8 mouse cellular contexts compared by ENCODE assay signal in the genomic region with DNA sequence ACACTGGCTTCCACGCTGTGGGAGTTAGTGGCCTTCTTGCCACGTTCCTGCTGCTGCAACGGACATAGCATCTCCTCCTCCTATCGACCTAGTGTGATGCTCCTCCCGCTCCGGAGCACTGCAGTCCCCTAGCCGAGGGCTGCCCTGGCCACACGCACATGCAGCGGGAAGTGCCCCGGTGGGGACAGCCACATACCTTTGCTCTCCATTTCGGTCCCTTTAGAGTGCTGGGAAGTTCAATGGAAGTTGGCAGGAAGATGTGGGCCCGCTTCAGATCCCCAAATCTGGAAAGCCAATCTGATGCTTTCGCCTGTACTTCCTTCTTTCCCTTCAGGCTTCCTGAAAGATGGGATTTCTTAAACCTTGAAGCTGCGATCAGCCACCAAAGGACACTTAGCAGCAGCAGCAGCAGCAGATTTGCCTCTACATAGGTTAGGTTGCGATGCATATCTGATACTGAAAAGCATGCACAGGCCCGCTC. TPM values are rescaled to one million over a fixed set of nuclear protein-coding genes. Genes with fewer than 3 reads are reported as not detected.
DNase-seq lines count a peak whose midpoint lies in the region; ATAC-seq and TF ChIP-seq lines count a peak whose summit lies in the region.

A gene (minus strand): TSS at position 431 of the 481 bp plus-strand sequence.

- WGBS in forebrain, embryonic 16.5 days = under 1% methylated on average over 16 of the region's 16 CpGs
- WGBS in hindbrain, postnatal 0 days = under 1% methylated on average over 16 of the region's 16 CpGs
- WGBS in liver, embryonic 13.5 days (ENCODE audit: insufficient replicate concordance) = 3% methylated on average over 16 of the region's 16 CpGs

- H3K4me3 ChIP-seq in ES-Bruce4 (ENCODE audit: low read depth, low read length) = peak within 1 kb of the TSS; percentile 67
- peak within 1 kb of the TSS; percentile 64 for H3K4me3 ChIP-seq in forebrain, embryonic 16.5 days (replicated peaks; ENCODE audit: low read length)
- H3K4me3 ChIP-seq in hindbrain, postnatal 0 days (ENCODE audit: low read length) = peak within 1 kb of the TSS; percentile 57
- no peak within 1 kb of the TSS for H3K4me3 ChIP-seq in liver, embryonic 13.5 days (replicated peaks)

- no peak for TF ChIP-seq EP300 in ES-Bruce4 (IDR thresholded peaks at IDR 0.05; ENCODE audit: insufficient read depth, low read depth, low read length)

- DNase-seq in brain, adult 2 months (ENCODE audit: low read depth, low spot score) = peak; percentile 76
- DNase-seq in hindbrain, postnatal 0 days (ENCODE audit: low spot score) = no peak
- DNase-seq in liver, embryonic 13.5 days = no peak
- no peak for DNase-seq in thymus, postnatal 0 days (ENCODE audit: low spot score)
- DNase-seq in c-Kit-positive CD71-positive TER-119-positive erythroid progenitor cells, embryonic 14.5 days (ENCODE audit: low spot score) = no peak

- no peaks in the 10 kb centered on the region for H3K36me3 ChIP-seq in ES-Bruce4 (ENCODE audit: control insufficient read depth, insufficient read depth, low read length, poor library complexity, severe bottlenecking)
- no peaks in the 10 kb centered on the region for H3K36me3 ChIP-seq in forebrain, embryonic 16.5 days (ENCODE audit: control insufficient read depth, insufficient read depth)
- H3K36me3 ChIP-seq in hindbrain, postnatal 0 days (ENCODE audit: insufficient read depth, low read length) = no peaks in the 10 kb centered on the region
- H3K36me3 ChIP-seq in liver, embryonic 13.5 days = no peaks in the 10 kb centered on the region

- no peak for TF ChIP-seq POLR2A in ES-Bruce4 (IDR thresholded peaks at IDR 0.05; ENCODE audit: insufficient read depth, low read length)

- H3K4me1 ChIP-seq in ES-Bruce4 (ENCODE audit: control insufficient read depth, insufficient read depth, low read length) = no peaks in the 10 kb centered on the region
- peaks cover 9% of the 10 kb centered on the region; the same call in 1 of the 2 replicates for H3K4me1 ChIP-seq in forebrain, embryonic 16.5 days (replicated peaks; ENCODE audit: control insufficient read depth, insufficient read depth, low read length)
- no peaks in the 10 kb centered on the region for H3K4me1 ChIP-seq in hindbrain, postnatal 0 days (ENCODE audit: insufficient read depth, low read length)
- no peaks in the 10 kb centered on the region for H3K4me1 ChIP-seq in liver, embryonic 13.5 days (replicated peaks)

- peak within 1 kb of the TSS; percentile 7 for H3K9ac ChIP-seq in ES-Bruce4 (ENCODE audit: low read depth, poor library complexity, severe bottlenecking)
- peak within 1 kb of the TSS; percentile 68 for H3K9ac ChIP-seq in forebrain, embryonic 16.5 days (replicated peaks; ENCODE audit: low read depth, low read length)
- peak within 1 kb of the TSS; percentile 56 for H3K9ac ChIP-seq in hindbrain, postnatal 0 days (replicated peaks; ENCODE audit: low read length)
- no peak within 1 kb of the TSS for H3K9ac ChIP-seq in liver, embryonic 13.5 days

- TF ChIP-seq CTCF in ES-Bruce4 (IDR thresholded peaks at IDR 0.05; ENCODE audit: low read depth, low read length) = no peak
- no peak for TF ChIP-seq CTCF in hindbrain, postnatal 0 days (IDR thresholded peaks at IDR 0.05; ENCODE audit: low read depth)

- no peak within 1 kb of the TSS for H3K27ac ChIP-seq in ES-Bruce4 (ENCODE audit: insufficient read depth, low read length)
- H3K27ac ChIP-seq in forebrain, embryonic 16.5 days (ENCODE audit: low read length) = peak within 1 kb of the TSS; percentile 41; the same call in 1 of the 2 replicates
- H3K27ac ChIP-seq in hindbrain, postnatal 0 days = peak within 1 kb of the TSS; percentile 71
- no peak within 1 kb of the TSS for H3K27ac ChIP-seq in liver, embryonic 13.5 days

- no peaks in the 10 kb centered on the region; the same call in 1 of the 2 replicates for H3K27me3 ChIP-seq in ES-Bruce4 (ENCODE audit: control insufficient read depth, insufficient read depth, low read length, poor library complexity, severe bottlenecking)
- H3K27me3 ChIP-seq in forebrain, embryonic 16.5 days (replicated peaks; ENCODE audit: control insufficient read depth, insufficient read depth, low read length) = no peaks in the 10 kb centered on the region
- no peaks in the 10 kb centered on the region for H3K27me3 ChIP-seq in hindbrain, postnatal 0 days (ENCODE audit: insufficient read depth, low read length)
- peaks cover 10% of the 10 kb centered on the region for H3K27me3 ChIP-seq in liver, embryonic 13.5 days

- H3K4me2 ChIP-seq in forebrain, embryonic 16.5 days (ENCODE audit: low read length) = peak within 1 kb of the TSS; percentile 77
- peak within 1 kb of the TSS; percentile 84 for H3K4me2 ChIP-seq in hindbrain, postnatal 0 days (ENCODE audit: low read depth, low read length)
- H3K4me2 ChIP-seq in liver, embryonic 13.5 days = peak within 1 kb of the TSS; percentile 28

- no peaks in the 10 kb centered on the region for H3K9me3 ChIP-seq in ES-Bruce4 (replicated peaks; ENCODE audit: control insufficient read depth, insufficient read depth, low read length, poor library complexity, severe bottlenecking)
- H3K9me3 ChIP-seq in forebrain, embryonic 16.5 days (ENCODE audit: control insufficient read depth, low read length) = no peaks in the 10 kb centered on the region
- no peaks in the 10 kb centered on the region for H3K9me3 ChIP-seq in hindbrain, postnatal 0 days (ENCODE audit: low read length)
- H3K9me3 ChIP-seq in liver, embryonic 13.5 days (replicated peaks) = no peaks in the 10 kb centered on the region

- ATAC-seq in forebrain, embryonic 16.5 days = peak; percentile 45
- peak; percentile 36 for ATAC-seq in hindbrain, postnatal 0 days
- ATAC-seq in liver, embryonic 13.5 days (ENCODE audit: low read depth) = no peak
- no peak for ATAC-seq in erythroblast, adult 5-6 weeks (replicated peaks; ENCODE audit: low FRiP score, poor library complexity, severe bottlenecking)

RNA-seq across cellular contexts. Expression of the gene that starts here (rescaled TPM):
- polyA plus RNA-seq in ES-Bruce4 (2011; ENCODE audit: insufficient read depth, insufficient read length, low read depth, missing spikeins) = not detected in 2 replicates
- polyA plus RNA-seq in forebrain, embryonic 16.5 days (2015; fragmentation: Nextera tagmentation; extraction: Ambion mirVana) = 25.1 and 25.4 TPM in 2 replicates
- total RNA-seq in hindbrain, postnatal 0 days (2014; rRNA removed) = 39.5 and 39.8 TPM in 2 replicates
- polyA plus RNA-seq in hindbrain, postnatal 0 days (2015; fragmentation: Nextera tagmentation; extraction: Ambion mirVana) = 65.2 and 70.4 TPM in 2 replicates
- polyA plus RNA-seq in liver, embryonic 13.5 days (2015; fragmentation: Nextera tagmentation; extraction: Ambion mirVana) = 0.05 and 0.23 TPM in 2 replicates
- polyA plus RNA-seq in thymus, postnatal 0 days (2015; fragmentation: Nextera tagmentation; extraction: Ambion mirVana) = 0.87 and 1.4 TPM in 2 replicates
- not detected in 2 replicates for total RNA-seq in erythroblast, adult 5-6 weeks (2015; ENCODE audit: low replicate concordance)
- total RNA-seq in erythroblast, adult 5-6 weeks (2017; ENCODE audit: low replicate concordance) = 0.14 and 0.94 TPM in 2 replicates

Comparison
In these comparisons a context has a peak if more than half of its experiments do, and no peak if none do; other contexts are left out.
1. RNA of the gene that starts here (total RNA-seq): 39.5 to 39.8 TPM in hindbrain, postnatal 0 days; 0.14 to 0.94 TPM in erythroblast, adult 5-6 weeks; every median in the first group is over 10 times any median in the second.
2. RNA of the gene that starts here (polyA plus RNA-seq): 65.2 to 70.4 TPM in hindbrain, postnatal 0 days and 25.1 to 25.4 TPM in forebrain, embryonic 16.5 days; 0.87 to 1.4 TPM in thymus, postnatal 0 days, 0.05 to 0.23 TPM in liver, embryonic 13.5 days and not detected in ES-Bruce4; every median in the first group is over 10 times any median in the second.
3. H3K27ac ChIP-seq: peak in forebrain, embryonic 16.5 days (single experiment) and hindbrain, postnatal 0 days (single experiment); none in ES-Bruce4 (single experiment) and liver, embryonic 13.5 days (single experiment).
4. ATAC-seq: peak in forebrain, embryonic 16.5 days (single experiment) and hindbrain, postnatal 0 days (single experiment); none in liver, embryonic 13.5 days (single experiment) and erythroblast, adult 5-6 weeks (single experiment).
5. H3K4me2 ChIP-seq: peak in every context shown above with its lines; median percentile 84 in hindbrain, postnatal 0 days; 77 in forebrain, embryonic 16.5 days; 28 in liver, embryonic 13.5 days.